Mouse (Mus musculus): ENCODE data around the gene Zfhx3.

- no peak for TF ChIP-seq CTCF (IDR thresholded peaks at IDR 0.05; ENCODE audit: low read depth, low read length)
- TF ChIP-seq GATA1 (IDR thresholded peaks at IDR 0.05; ENCODE audit: borderline replicate concordance, low read length), result no peak
These were observed 790.9 kb downstream of the Zfhx3 start for GRCm38 (mm10) chr8:108733385-108733784.
